Mouse (Mus musculus) splenic B cell, adult 2 months (primary cell): Measurements from ENCODE around the gene Dync1h1.

Experiments used
- DNase-seq: peaks from one replicate; pipeline ENCODE4 v3.0.0-alpha.2; 2011; ENCODE audit warnings: low read depth, low spot score
- H3K27me3 ChIP-seq: 2 replicates; pipeline ENCODE4 v1.6.1; 2012; ENCODE audit warnings: mild to moderate bottlenecking, low read length, moderate library complexity, mixed read lengths; ENCODE audit not compliant: control insufficient read depth, poor library complexity, insufficient read depth, severe bottlenecking
- H3K36me3 ChIP-seq: 2 replicates; pipeline ENCODE4 v1.6.1; 2012; ENCODE audit warnings: mild to moderate bottlenecking, low read length, moderate library complexity, mixed read lengths; ENCODE audit not compliant: control insufficient read depth, poor library complexity, insufficient read depth, severe bottlenecking

Dync1h1 gene

GRCm38 (mm10) chr12:110588622-110589021 is 12.6 kb upstream of the Dync1h1 start:
- no peaks in the 10 kb centered on the region for H3K27me3 ChIP-seq
- no peak for DNase-seq
- no peaks in the 10 kb centered on the region for H3K36me3 ChIP-seq

GRCm38 (mm10) chr12:110590804-110591259 is 10.4 kb upstream of the Dync1h1 start:
- no peak for DNase-seq

GRCm38 (mm10) chr12:110591260-110591883 is 9.9 kb upstream of the Dync1h1 start:
- H3K27me3 ChIP-seq: no peaks in the 10 kb centered on the region
- peak; percentile 100 for DNase-seq
- no peaks in the 10 kb centered on the region for H3K36me3 ChIP-seq

More at GRCm38 (mm10) chr12:110590804-110591259, 10.4 kb upstream of the Dync1h1 start:
- Histone ChIP-seq H3K27me3 (no peaks in the 10 kb centered on the region), H3K36me3 (no peaks in the 10 kb centered on the region)

GRCm38 (mm10) chr12:110598527-110598926 is 2.7 kb upstream of the Dync1h1 start:
- peak; percentile 84 for DNase-seq
- H3K36me3 ChIP-seq: no peaks in the 10 kb centered on the region
- no peaks in the 10 kb centered on the region for H3K27me3 ChIP-seq

GRCm38 (mm10) chr12:110599791-110600190 is 1.5 kb upstream of the Dync1h1 start:
- no peak for DNase-seq
- no peaks in the 10 kb centered on the region for H3K36me3 ChIP-seq
- no peaks in the 10 kb centered on the region for H3K27me3 ChIP-seq

GRCm38 (mm10) chr12:110600225-110600991 is 844 bp upstream of the Dync1h1 start:
- H3K27me3 ChIP-seq: no peaks in the 10 kb centered on the region
- DNase-seq: no peak
- H3K36me3 ChIP-seq: no peaks in the 10 kb centered on the region

- H3K36me3 ChIP-seq: no peaks in the 10 kb centered on the region
- H3K27me3 ChIP-seq: no peaks in the 10 kb centered on the region
- DNase-seq: peak; percentile 42
Measured at GRCm38 (mm10) chr12:110606161-110606560, 4.9 kb downstream of the Dync1h1 start.

GRCm38 (mm10) chr12:110606676-110607075 is 5.4 kb downstream of the Dync1h1 start:
- H3K36me3 ChIP-seq: no peaks in the 10 kb centered on the region
- H3K27me3 ChIP-seq: no peaks in the 10 kb centered on the region
- DNase-seq: no peak

- no peaks in the 10 kb centered on the region for H3K27me3 ChIP-seq
- no peaks in the 10 kb centered on the region for H3K36me3 ChIP-seq
- no peak for DNase-seq
Measured at GRCm38 (mm10) chr12:110608460-110609152, 7.4 kb downstream of the Dync1h1 start.

GRCm38 (mm10) chr12:110609153-110609497 is 7.9 kb downstream of the Dync1h1 start:
- Histone ChIP-seq H3K36me3 (no peaks in the 10 kb centered on the region), H3K27me3 (no peaks in the 10 kb centered on the region)
- no peak for DNase-seq

- DNase-seq: no peak
- H3K36me3 ChIP-seq: peaks cover 1% of the 10 kb centered on the region; the same call in 1 of the 2 replicates
- H3K27me3 ChIP-seq: no peaks in the 10 kb centered on the region
Measured at GRCm38 (mm10) chr12:110610713-110611112, 9.5 kb downstream of the Dync1h1 start.

GRCm38 (mm10) chr12:110630056-110630455 is 28.8 kb downstream of the Dync1h1 start:
- H3K36me3 ChIP-seq: peaks cover 31% of the 10 kb centered on the region
- DNase-seq: no peak

GRCm38 (mm10) chr12:110636293-110636692 is 35.0 kb downstream of the Dync1h1 start:
- DNase-seq: no peak
- Histone ChIP-seq H3K27me3 (no peaks in the 10 kb centered on the region), H3K36me3 (peaks cover 33% of the 10 kb centered on the region)

More at GRCm38 (mm10) chr12:110630056-110630455, 28.8 kb downstream of the Dync1h1 start:
- H3K27me3 ChIP-seq: no peaks in the 10 kb centered on the region

- Histone ChIP-seq H3K36me3 (peaks cover 31% of the 10 kb centered on the region), H3K27me3 (no peaks in the 10 kb centered on the region)
- DNase-seq: no peak
Measured at GRCm38 (mm10) chr12:110637507-110638114, 36.4 kb downstream of the Dync1h1 start.
